Mouse (Mus musculus) left cerebral cortex, postnatal 10 days (tissue): Measurements from ENCODE around the gene Foxn1. TPM values are rescaled to one million over a fixed set of nuclear protein-coding genes. Genes with fewer than 3 reads are reported as not detected.

ENCODE experiments used
- DNase-seq, 2 experiments: peaks; one replicate each; pipeline ENCODE4 v3.0.0; 2021 to 2022; ENCODE audit warnings: low spot score in 2 of 2, mixed read lengths in 1 of 2; ENCODE audit errors: extremely low spot score in 1 of 2
- intact Hi-C: fragments of 180-260 bp; cut with DNase I; formaldehyde crosslinking; loops from one replicate; pipeline ENCODE4 v1.15.1; 2025
- total RNA-seq, 2 experiments: library from RNA; stranded (reverse); gene quantifications; 2 replicates each; pipeline ENCODE4 v1.2.3; 2021

Gene Foxn1
- total RNA-seq, 2 experiments from 2014 or later, result not detected

GRCm38 (mm10) chr11:78363309-78364007, 22.9 kb downstream of the Foxn1 start:
- intact Hi-C loops, result no loop called here

DNA sequence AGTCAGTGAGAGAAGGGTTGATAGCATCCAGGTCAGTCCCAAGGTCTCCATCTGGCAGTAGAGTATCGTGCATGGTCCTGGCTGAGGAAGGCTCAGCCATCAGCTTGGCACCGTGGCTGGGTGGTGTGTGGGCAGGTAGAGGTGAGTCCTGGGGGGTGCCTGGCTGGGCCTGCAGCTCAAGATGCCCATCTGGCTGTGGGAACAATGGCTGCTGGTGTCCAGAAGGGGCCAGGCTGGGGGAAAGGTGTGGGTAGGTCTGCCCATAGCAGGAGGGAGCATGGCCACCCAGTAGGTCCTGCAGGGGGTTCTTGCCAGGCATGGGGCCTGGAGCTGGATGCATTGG, 25.6 kb downstream of the Foxn1 start:
- intact Hi-C loops, result loop anchor here (2.0 kb wide), 1 partner anchor 38 kb away; no protein-coding TSS in a partner anchor
- no peak for DNase-seq

More at GRCm38 (mm10) chr11:78363309-78364007, 22.9 kb downstream of the Foxn1 start:
- DNase-seq, result no peak

DNA sequence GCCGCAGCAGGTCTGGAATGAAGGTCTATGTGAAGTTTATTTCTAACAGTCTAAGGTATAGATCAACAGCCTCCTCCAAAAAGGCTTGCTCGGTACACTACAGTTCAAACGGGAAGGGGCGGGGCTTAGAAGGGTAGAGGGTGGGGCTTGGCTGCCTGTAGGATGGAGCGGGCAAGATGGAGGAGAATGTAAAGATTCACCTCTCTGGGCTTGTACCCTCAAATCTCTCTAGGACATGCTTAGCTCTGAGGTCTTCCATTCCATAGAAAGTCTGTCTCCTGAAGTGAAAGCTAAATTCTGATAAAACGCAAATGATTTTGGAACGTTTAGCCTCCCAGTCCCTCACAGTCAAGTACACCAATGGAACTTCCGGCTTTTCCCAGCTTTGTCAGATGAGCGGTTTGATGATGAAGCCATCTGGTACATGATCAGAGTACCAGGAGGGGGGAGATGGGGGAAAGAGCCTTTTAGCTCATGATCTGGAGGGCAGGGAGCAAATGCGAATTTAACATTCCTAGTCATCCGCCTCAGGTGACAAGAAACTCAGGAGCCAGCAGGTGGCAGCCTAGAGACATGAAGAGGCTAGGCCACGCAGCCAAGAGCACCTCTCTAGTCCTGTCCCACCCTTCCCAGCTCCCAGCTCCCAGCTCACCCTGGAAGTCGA, 26.1 kb downstream of the Foxn1 start:
- peak; percentile 63 to 83 for DNase-seq
- intact Hi-C loops, result loop anchor here (2.0 kb wide), 1 partner anchor 39 kb away; no protein-coding TSS in a partner anchor

DNA sequence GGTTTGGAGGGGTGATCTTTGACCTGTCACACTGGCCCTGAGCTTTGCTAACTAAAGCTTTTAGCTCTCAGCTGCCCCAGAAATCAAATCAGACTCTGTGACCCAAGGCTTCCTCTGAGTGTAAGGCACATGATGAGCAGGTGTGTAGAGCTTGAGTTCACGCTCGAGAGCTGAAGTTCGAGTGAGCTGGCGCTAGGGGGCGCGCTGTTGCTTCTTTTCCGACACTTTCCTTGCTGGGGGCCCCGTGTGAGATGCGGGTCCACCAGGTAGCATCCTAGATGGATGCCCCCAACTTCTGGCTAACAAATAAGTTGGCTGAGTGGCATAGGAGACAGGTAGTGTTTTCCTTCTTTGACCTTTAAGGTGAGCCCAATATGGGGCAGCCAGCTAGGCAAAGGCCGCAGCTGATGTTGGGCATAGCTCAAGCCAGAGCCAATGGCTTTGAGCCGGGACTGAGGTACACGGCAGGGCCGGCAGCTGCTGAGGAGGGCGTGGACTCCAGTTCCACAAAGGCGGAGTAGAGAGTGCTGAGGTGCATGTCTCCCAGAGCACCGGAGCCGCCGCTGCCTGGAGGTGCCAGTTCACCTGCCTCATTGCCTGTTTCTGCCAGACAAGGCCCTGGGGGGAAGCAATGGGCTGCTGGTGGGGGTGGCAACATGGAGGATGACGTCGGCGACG, 27.9 kb downstream of the Foxn1 start:
- no peak for DNase-seq
- intact Hi-C loops, result loop anchor here (5.0 kb wide), 1 partner anchor 94 kb away; no protein-coding TSS in a partner anchor

DNA sequence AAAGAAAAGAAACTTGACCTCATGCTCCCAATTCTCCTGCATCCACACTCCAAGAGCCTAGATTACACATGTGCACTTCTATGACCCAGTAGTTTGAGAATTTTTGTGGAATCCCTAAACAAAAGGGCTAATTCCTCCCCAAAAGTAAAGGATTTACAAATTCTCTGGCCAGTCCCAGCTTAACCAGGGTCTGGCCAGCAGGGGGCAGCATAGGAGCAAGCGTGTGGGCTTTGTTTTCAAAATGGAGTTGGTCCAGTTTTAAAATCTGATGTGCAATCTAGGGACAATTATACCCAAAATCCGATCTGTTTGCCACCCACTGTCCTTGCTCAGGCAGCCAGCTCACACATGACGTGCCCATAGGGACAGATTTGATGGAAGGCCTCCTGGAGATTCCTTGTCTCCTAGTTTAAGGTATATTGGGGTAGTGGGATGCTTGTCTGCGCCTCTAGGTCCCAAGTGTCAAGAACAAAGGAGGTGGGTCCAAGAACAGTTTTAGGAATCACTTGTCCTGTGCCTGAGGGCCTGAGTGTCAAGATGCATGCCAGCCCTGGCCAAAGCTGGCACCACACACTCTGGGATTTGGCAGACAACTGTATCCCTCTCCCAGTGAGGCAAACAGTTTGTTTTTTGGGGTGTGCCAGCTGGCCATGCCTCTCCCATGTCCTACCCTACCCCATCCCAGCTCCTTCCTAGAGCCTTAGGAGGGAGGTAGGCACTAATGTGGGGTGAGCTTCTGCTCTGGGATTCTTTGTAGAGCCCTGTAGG, 30.7 kb downstream of the Foxn1 start:
- intact Hi-C loops, result loop anchor here (5.0 kb wide), 1 partner anchor 97 kb away; no protein-coding TSS in a partner anchor
- DNase-seq, result peak in 1 of 2 experiments; percentile 69

DNA sequence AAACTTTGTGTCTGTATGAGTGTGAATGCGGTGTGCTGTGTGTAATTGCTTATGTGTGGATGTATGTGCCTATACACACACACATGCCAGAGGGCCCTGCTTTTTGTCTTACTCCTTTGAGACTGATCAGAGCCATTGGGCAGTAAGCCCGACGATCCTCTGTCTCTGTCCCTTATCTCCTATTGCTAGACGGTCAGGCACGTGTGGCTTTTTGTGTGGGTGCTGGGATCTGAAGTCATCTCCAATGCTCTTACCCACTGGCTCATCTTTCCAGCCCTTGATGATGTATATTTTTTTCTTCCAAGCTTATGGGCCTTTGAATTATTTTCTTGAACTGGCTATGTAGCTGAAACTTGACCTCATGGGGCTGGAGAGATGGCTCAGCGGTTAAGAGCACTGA, 31.5 kb downstream of the Foxn1 start:
- intact Hi-C loops, result loop anchor here (5.0 kb wide), 1 partner anchor 97 kb away; no protein-coding TSS in a partner anchor
- no peak for DNase-seq

DNA sequence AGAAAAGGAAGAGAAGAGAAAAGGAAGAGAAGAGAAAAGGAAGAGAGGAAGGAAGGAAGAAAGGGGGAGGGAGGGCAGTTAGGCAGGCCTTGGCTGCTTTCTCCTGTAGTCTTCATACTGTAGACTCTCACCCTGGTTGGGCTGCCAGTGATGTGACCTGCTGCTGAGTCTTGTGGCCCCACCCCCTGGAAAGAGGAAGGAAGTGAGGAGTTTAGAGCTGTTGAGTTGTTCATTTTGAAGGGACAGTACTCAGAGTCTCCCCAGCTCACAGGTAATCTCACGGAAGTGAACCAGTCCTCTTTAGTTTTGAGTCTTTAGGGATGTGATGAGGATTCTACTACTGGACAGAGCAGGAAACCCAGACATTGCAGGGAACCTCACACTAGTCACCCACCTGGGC, 33.3 kb downstream of the Foxn1 start:
- DNase-seq, result no peak
- intact Hi-C loops, result no loop called here

- intact Hi-C loops, result no loop called here
These were observed 36.7 kb downstream of the Foxn1 start for GRCm38 (mm10) chr11:78349441-78350358.

DNA sequence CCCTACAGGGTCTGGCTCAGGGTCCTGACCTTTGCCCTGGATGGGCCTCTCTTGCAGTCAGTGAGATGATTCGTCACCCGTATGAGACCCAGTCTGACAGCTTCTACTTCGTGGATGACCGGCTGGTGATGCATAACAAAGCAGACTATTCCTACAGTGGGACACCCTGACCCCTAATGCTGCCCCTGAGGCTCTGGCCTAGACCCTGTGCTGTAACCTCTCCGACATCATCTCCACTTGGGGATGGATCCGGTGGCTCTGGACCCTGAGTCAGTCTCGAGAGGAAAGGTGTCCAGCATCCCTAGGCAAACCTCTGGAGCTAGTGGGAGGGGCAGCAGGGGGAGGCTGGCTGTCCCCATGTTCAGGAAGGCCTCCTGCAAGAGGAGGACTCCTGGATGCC, 37.9 kb downstream of the Foxn1 start:
- no peak for DNase-seq
- intact Hi-C loops, result no loop called here

More at GRCm38 (mm10) chr11:78349441-78350358, 36.7 kb downstream of the Foxn1 start:
- DNase-seq, result peak in 1 of 2 experiments; percentile 24

GRCm38 (mm10) chr11:78347908-78348307, 38.5 kb downstream of the Foxn1 start:
- DNase-seq, result no peak
- intact Hi-C loops, result no loop called here

- DNase-seq, result peak in 1 of 2 experiments; percentile 73
- intact Hi-C loops, result no loop called here
These were observed 39.1 kb downstream of the Foxn1 start for GRCm38 (mm10) chr11:78347070-78347754.

GRCm38 (mm10) chr11:78346326-78347069, 39.9 kb downstream of the Foxn1 start:
- intact Hi-C loops, result no loop called here

DNA sequence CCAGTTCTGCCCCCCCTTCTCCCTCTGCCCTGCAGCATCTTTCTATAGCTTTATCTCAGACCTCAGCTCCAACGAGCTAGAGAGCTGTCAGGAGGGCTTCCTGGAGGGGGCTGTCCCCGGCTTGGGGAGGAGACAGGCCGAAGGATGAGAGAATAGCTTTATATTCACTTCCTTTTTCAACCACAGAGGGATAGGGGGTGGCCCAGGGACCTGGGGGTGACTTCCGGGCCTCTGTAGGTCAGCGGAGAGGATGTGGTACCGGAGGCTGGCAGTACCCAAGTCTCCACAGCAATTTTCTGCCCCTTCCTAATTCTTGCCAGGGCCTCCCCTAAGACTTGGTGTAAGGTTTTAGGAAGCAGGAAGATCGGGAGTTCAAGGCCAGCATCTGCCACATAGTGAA, 40.6 kb downstream of the Foxn1 start:
- no peak for DNase-seq
- intact Hi-C loops, result no loop called here

More at GRCm38 (mm10) chr11:78346326-78347069, 39.9 kb downstream of the Foxn1 start:
- no peak for DNase-seq

DNA sequence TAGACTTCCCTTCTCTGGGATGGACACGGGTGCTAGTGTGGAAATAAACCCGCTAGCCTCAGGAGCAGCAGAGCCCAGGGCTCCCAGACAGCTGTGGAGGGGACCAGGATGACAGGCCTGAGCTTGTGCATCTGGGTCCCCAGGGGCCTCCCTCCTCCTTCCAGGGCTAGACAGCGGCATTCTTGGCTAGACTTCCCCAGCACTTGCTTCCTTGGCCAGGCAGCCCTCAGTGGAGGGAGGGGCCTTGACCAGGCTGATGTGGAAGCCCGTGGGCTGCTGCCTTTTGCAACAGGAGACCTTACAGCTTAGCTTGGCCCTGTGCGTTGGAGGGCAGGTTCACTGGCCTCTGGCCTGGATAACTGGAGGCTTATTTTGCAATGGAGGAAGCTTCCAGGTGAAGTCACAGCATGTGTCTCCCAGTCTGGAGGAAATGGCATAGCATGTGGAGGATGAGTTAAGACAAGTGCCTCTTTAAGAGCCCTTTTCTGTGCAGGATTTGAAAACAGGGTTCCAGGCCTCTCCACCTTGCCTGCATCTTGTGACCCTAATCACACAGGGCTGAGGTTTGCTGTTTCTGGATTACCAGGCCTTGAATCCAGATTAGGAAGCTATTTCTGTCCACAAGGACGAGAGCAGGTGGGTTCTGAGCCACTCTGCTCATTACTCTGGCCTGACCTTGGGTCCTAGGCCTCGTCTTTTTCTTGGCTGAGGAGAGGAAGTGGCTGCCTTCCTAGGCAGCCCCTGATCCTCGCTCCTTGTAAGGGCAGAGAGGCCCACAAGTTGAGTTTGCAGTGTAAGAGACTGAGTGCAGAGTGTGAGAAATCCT, 41.3 kb downstream of the Foxn1 start:
- intact Hi-C loops, result no loop called here
- peak in 1 of 2 experiments; percentile 73 for DNase-seq

- intact Hi-C loops, result no loop called here
- no peak for DNase-seq
These were observed 41.9 kb downstream of the Foxn1 start for GRCm38 (mm10) chr11:78344328-78344889.
